Mouse (Mus musculus) testis, adult 2 months (tissue): ENCODE measurements around the gene Col27a1. TPM values are rescaled to one million over a fixed set of nuclear protein-coding genes. Genes with fewer than 3 reads are reported as not detected.

Experiments used
- H3K27ac ChIP-seq: fragments of 200-500 bp; 2 replicates; pipeline ENCODE4 v1.5.1; 2012; ENCODE audit warnings: low read depth, low read length; ENCODE audit not compliant: control insufficient read depth, insufficient read depth
- H3K27me3 ChIP-seq: fragments of 200-500 bp; 2 replicates; pipeline ENCODE4 v1.6.1; 2012; ENCODE audit warnings: mild to moderate bottlenecking, low read length, moderate library complexity; ENCODE audit not compliant: control insufficient read depth, insufficient read depth
- H3K36me3 ChIP-seq: fragments of 200-500 bp; 2 replicates; pipeline ENCODE4 v1.6.1; 2012; ENCODE audit warnings: mild to moderate bottlenecking, low read length; ENCODE audit not compliant: control insufficient read depth, insufficient read depth
- H3K4me1 ChIP-seq: fragments of 200-500 bp; 2 replicates; pipeline ENCODE4 v1.6.1; 2012; ENCODE audit warnings: low read length; ENCODE audit not compliant: control insufficient read depth, insufficient read depth
- H3K4me3 ChIP-seq: fragments of 200-500 bp; 2 replicates; pipeline ENCODE4 v1.5.1; 2012; ENCODE audit warnings: low read depth, mild to moderate bottlenecking, low read length, moderate library complexity, mixed read lengths; ENCODE audit not compliant: control insufficient read depth
- CTCF ChIP-seq: fragments of 200-500 bp; IDR thresholded peaks from 2 replicates; pipeline ENCODE4 v1.5.1; 2012; ENCODE audit warnings: low read depth, mild to moderate bottlenecking, inconsistent platforms, low read length, moderate library complexity; ENCODE audit not compliant: control insufficient read depth, insufficient read depth, insufficient replicate concordance
- POLR2A ChIP-seq: fragments of 200-500 bp; IDR thresholded peaks from 2 replicates; pipeline ENCODE4 v1.6.1; 2012; ENCODE audit warnings: low read depth, mild to moderate bottlenecking, inconsistent platforms, low read length, moderate library complexity; ENCODE audit not compliant: control insufficient read depth
- polyA plus RNA-seq: library from polyadenylated mRNA; depleted of rRNA; stranded (reverse); fragments of >200 nt; gene quantifications from 2 replicates; pipeline ENCODE4 v1.2.3, GENCODE M21; 2012

Gene Col27a1
- polyA plus RNA-seq, 1 experiment, result 15.3 TPM

GRCm38 (mm10) chr4:63338414-63339076 lies 124.7 kb downstream of the Col27a1 start:
- no peaks in the 10 kb centered on the region for H3K27me3 ChIP-seq
- no peak overlapping the region for H3K27ac ChIP-seq
- H3K4me3 ChIP-seq, result no peak overlapping the region
- no peaks in the 10 kb centered on the region for H3K36me3 ChIP-seq
- no peaks in the 10 kb centered on the region for H3K4me1 ChIP-seq
- no peak for TF ChIP-seq CTCF
- no peak for TF ChIP-seq POLR2A

GRCm38 (mm10) chr4:63342491-63342890 lies 128.7 kb downstream of the Col27a1 start:
- Histone ChIP-seq H3K36me3 (no peaks in the 10 kb centered on the region), H3K4me3 (no peak overlapping the region), H3K27ac (no peak overlapping the region), H3K4me1 (no peaks in the 10 kb centered on the region), H3K27me3 (no peaks in the 10 kb centered on the region)
- no peak for TF ChIP-seq POLR2A
- no peak for TF ChIP-seq CTCF

GRCm38 (mm10) chr4:63343608-63344007 lies 129.8 kb downstream of the Col27a1 start:
- TF ChIP-seq CTCF (no peak), POLR2A (no peak)
- H3K27me3 ChIP-seq, result no peaks in the 10 kb centered on the region
- no peaks in the 10 kb centered on the region for H3K36me3 ChIP-seq
- H3K4me1 ChIP-seq, result no peaks in the 10 kb centered on the region
- H3K27ac ChIP-seq, result no peak overlapping the region
- H3K4me3 ChIP-seq, result no peak overlapping the region

- no peaks in the 10 kb centered on the region for H3K36me3 ChIP-seq
- H3K27me3 ChIP-seq, result no peaks in the 10 kb centered on the region
- no peak for TF ChIP-seq CTCF
- no peak for TF ChIP-seq POLR2A
- no peak within 1 kb of the TSS for H3K27ac ChIP-seq
- H3K4me1 ChIP-seq, result no peaks in the 10 kb centered on the region
- no peak within 1 kb of the TSS for H3K4me3 ChIP-seq
Observed at GRCm38 (mm10) chr4:63344295-63344694, 130.5 kb downstream of the Col27a1 start, which contains the start of gene Orm1. TSS of gene Orm1 (plus strand) at chr4:63344560.

GRCm38 (mm10) chr4:63345261-63345660 lies 131.5 kb downstream of the Col27a1 start:
- H3K4me1 ChIP-seq, result no peaks in the 10 kb centered on the region
- no peaks in the 10 kb centered on the region for H3K36me3 ChIP-seq

GRCm38 (mm10) chr4:63346659-63347058 lies 132.9 kb downstream of the Col27a1 start:
- Histone ChIP-seq H3K27me3 (no peaks in the 10 kb centered on the region), H3K4me3 (no peak overlapping the region), H3K27ac (no peak overlapping the region), H3K36me3 (no peaks in the 10 kb centered on the region), H3K4me1 (no peaks in the 10 kb centered on the region)
- TF ChIP-seq CTCF (no peak), POLR2A (no peak)

More at GRCm38 (mm10) chr4:63345261-63345660, 131.5 kb downstream of the Col27a1 start:
- no peaks in the 10 kb centered on the region for H3K27me3 ChIP-seq
- TF ChIP-seq POLR2A (no peak), CTCF (no peak)
- no peak overlapping the region for H3K27ac ChIP-seq
- H3K4me3 ChIP-seq, result no peak overlapping the region

- Histone ChIP-seq H3K36me3 (no peaks in the 10 kb centered on the region), H3K27ac (no peak overlapping the region), H3K4me1 (no peaks in the 10 kb centered on the region), H3K4me3 (no peak overlapping the region), H3K27me3 (no peaks in the 10 kb centered on the region)
- TF ChIP-seq POLR2A (no peak), CTCF (no peak)
Observed at GRCm38 (mm10) chr4:63348524-63348923, 134.7 kb downstream of the Col27a1 start.
